Mouse (Mus musculus): ENCODE measurements around the gene Prr23a1. TPM values are rescaled to one million over a fixed set of nuclear protein-coding genes. Genes with fewer than 3 reads are reported as not detected.

The Prr23a1 gene
- polyA plus RNA-seq, 1 experiment from 2014 or later, result not detected

GRCm38 (mm10) chr9:98856210-98856609 lies 13.9 kb downstream of the Prr23a1 start, which contains the start of gene Prr23a2:
TSS of gene Prr23a2 (plus strand) at chr9:98856494.
- Histone ChIP-seq H3K27me3 (ENCODE audit: control insufficient read depth, insufficient read depth, low read length) (no peaks in the 10 kb centered on the region), H3K4me3 (ENCODE audit: control insufficient read depth in 1 of 2, insufficient read depth in 1 of 2, low read depth in 1 of 2, low read length in 2 of 2) (no peak within 1 kb of the TSS), H3K9ac (ENCODE audit: low read length) (no peak within 1 kb of the TSS), H3K27ac (replicated peaks in 1 of 2; ENCODE audit: control insufficient read depth in 1 of 2, insufficient read depth in 1 of 2, low read depth in 2 of 2, low read length in 2 of 2) (no peak within 1 kb of the TSS), H3K4me1 (ENCODE audit: control insufficient read depth in 2 of 2, insufficient read depth in 2 of 2, low read length in 2 of 2) (no peaks in the 10 kb centered on the region), H3K36me3 (ENCODE audit: control insufficient read depth, insufficient read depth, low read length) (no peaks in the 10 kb centered on the region), H3K4me2 (ENCODE audit: low read length) (no peak within 1 kb of the TSS), H3K9me3 (ENCODE audit: control insufficient read depth, low read length) (no peaks in the 10 kb centered on the region)
- WGBS, result 57% methylated on average over 18 of the region's 18 CpGs
- ATAC-seq (ENCODE audit: insufficient number of reproducible peaks, insufficient read depth, low FRiP score, low read depth), result no peak

DNA sequence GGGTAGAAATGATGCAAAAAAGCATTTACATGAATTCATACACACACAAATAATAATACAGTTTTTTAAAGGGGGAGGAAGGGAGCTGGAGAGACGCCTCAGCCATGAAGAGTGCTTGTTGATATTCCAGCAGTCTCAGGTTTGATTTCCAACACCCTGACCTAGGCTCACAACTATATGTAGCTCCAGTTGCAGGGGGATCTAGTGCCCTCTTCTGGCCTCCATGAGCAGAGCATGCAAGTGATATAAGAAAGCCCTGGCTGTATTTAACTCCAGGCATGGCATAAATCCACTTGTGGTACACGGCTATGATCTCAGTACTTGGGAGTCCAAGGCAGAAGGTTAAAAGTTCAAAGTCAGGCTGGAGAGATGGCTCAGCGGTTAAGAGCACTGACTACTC lies 21.2 kb downstream of the Prr23a1 start:
- Histone ChIP-seq H3K27ac (replicated peaks in 1 of 2; ENCODE audit: control insufficient read depth in 1 of 2, insufficient read depth in 1 of 2, low read depth in 2 of 2, low read length in 2 of 2) (no peak overlapping the region), H3K36me3 (ENCODE audit: control insufficient read depth, insufficient read depth, low read length) (no peaks in the 10 kb centered on the region), H3K9ac (ENCODE audit: low read length) (no peak overlapping the region), H3K4me1 (ENCODE audit: control insufficient read depth in 2 of 2, insufficient read depth in 2 of 2, low read length in 2 of 2) (no peaks in the 10 kb centered on the region), H3K9me3 (ENCODE audit: control insufficient read depth, low read length) (no peaks in the 10 kb centered on the region), H3K4me2 (ENCODE audit: low read length) (no peak overlapping the region), H3K27me3 (ENCODE audit: control insufficient read depth, insufficient read depth, low read length) (peaks cover 14% of the 10 kb centered on the region; the same call in 1 of the 2 replicates), H3K4me3 (ENCODE audit: control insufficient read depth in 1 of 2, insufficient read depth in 1 of 2, low read depth in 1 of 2, low read length in 2 of 2) (no peak overlapping the region)
- ATAC-seq (ENCODE audit: insufficient number of reproducible peaks, insufficient read depth, low FRiP score, low read depth), result no peak
- WGBS, result 61% methylated on average over 3 of the region's 3 CpGs

DNA sequence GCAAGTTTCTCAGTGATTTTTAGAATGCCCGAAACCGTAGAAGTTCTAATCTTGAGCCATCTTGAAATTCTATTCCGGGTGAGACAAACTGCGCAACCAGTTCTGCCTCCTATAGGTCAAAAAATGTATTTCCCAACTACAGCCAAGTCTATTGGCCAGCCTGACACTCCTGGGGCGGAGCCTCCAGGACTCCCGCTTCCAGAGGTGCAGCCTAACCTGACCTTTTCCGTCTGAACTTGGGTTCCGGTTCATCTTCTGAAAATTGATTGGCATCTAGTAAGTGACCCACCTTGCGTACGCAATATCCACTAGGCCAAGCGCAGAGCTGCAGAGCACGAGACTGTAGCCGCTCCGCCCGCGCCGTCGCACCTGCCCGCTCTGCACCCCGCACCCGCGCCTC lies 22.3 kb downstream of the Prr23a1 start, which contains the start of gene Prr23a3:
TSS of gene Prr23a3 (plus strand) at position 197 of the 400 bp plus-strand sequence.
- H3K4me2 ChIP-seq (ENCODE audit: low read length), result peak within 1 kb of the TSS; percentile 45
- ATAC-seq (ENCODE audit: insufficient number of reproducible peaks, insufficient read depth, low FRiP score, low read depth), result no peak
- H3K4me1 ChIP-seq (ENCODE audit: control insufficient read depth in 2 of 2, insufficient read depth in 2 of 2, low read length in 2 of 2), result no peaks in the 10 kb centered on the region
- no peak within 1 kb of the TSS for H3K9ac ChIP-seq (ENCODE audit: low read length)
- H3K27me3 ChIP-seq (ENCODE audit: control insufficient read depth, insufficient read depth, low read length), result peaks cover 14% of the 10 kb centered on the region; the same call in 1 of the 2 replicates
- H3K36me3 ChIP-seq (ENCODE audit: control insufficient read depth, insufficient read depth, low read length), result no peaks in the 10 kb centered on the region
- 44% methylated on average over 22 of the region's 22 CpGs for WGBS
- H3K27ac ChIP-seq (replicated peaks in 1 of 2; ENCODE audit: control insufficient read depth in 1 of 2, insufficient read depth in 1 of 2, low read depth in 2 of 2, low read length in 2 of 2), result no peak within 1 kb of the TSS
- no peaks in the 10 kb centered on the region for H3K9me3 ChIP-seq (ENCODE audit: control insufficient read depth, low read length)
- H3K4me3 ChIP-seq (ENCODE audit: control insufficient read depth in 1 of 2, insufficient read depth in 1 of 2, low read depth in 1 of 2, low read length in 2 of 2), result peak within 1 kb of the TSS in 1 of 2 experiments; percentile 4; a peak in 1 of 4 replicates

Other genes with a start within 250 kb of the Prr23a1 start
- gene Mrps22, start 240.8 kb upstream of the Prr23a1 start, polyA plus RNA-seq (2014; fragmentation: Nextera tagmentation; extraction: Ambion mirVana), result 51.8 and 55.9 TPM in 2 replicates
- not detected in 2 replicates for gene Prr23a2, start 14.0 kb downstream of the Prr23a1 start, polyA plus RNA-seq (2014; fragmentation: Nextera tagmentation; extraction: Ambion mirVana)
- not detected in 2 replicates for gene Prr23a3, start 22.3 kb downstream of the Prr23a1 start, polyA plus RNA-seq (2014; fragmentation: Nextera tagmentation; extraction: Ambion mirVana)
- not detected in 2 replicates for gene 7420426K07Rik, start 60.6 kb downstream of the Prr23a1 start, polyA plus RNA-seq (2014; fragmentation: Nextera tagmentation; extraction: Ambion mirVana)
- not detected in 2 replicates for gene Foxl2, start 112.8 kb downstream of the Prr23a1 start, polyA plus RNA-seq (2014; fragmentation: Nextera tagmentation; extraction: Ambion mirVana)
- gene Faim, start 143.9 kb downstream of the Prr23a1 start, polyA plus RNA-seq (2014; fragmentation: Nextera tagmentation; extraction: Ambion mirVana), result 32.3 and 32.5 TPM in 2 replicates
- gene Gm1123, start 193.2 kb downstream of the Prr23a1 start, polyA plus RNA-seq (2014; fragmentation: Nextera tagmentation; extraction: Ambion mirVana), result 0.12 and 0.18 TPM in 2 replicates